Mouse (Mus musculus) heart, postnatal 14 days (tissue): Measurements from ENCODE around the gene Flad1. TPM values are rescaled to one million over a fixed set of nuclear protein-coding genes. Genes with fewer than 3 reads are reported as not detected.

Experiments used
- DNase-seq, 2 experiments: peaks; one replicate each; pipeline ENCODE4 v3.0.0; 2021 to 2022
- intact Hi-C: fragments of 180-260 bp; cut with DNase I; formaldehyde crosslinking; loops from one replicate; pipeline ENCODE4 v1.15.1; 2025
- total RNA-seq, 2 experiments: library from RNA; stranded (reverse); gene quantifications; 2 replicates each; pipeline ENCODE4 v1.2.3; 2021

Flad1 gene
- total RNA-seq, 2 experiments from 2014 or later = 44.7 to 46.1 TPM

- DNase-seq = peak in 1 of 2 experiments; percentile 32
- intact Hi-C loops = no loop called here
These were observed 24.9 kb downstream of the Flad1 start for GRCm38 (mm10) chr3:89386438-89387420.

GRCm38 (mm10) chr3:89385451-89385850, 26.2 kb downstream of the Flad1 start:
- intact Hi-C loops = no loop called here
- DNase-seq = no peak

- no peak for DNase-seq
- intact Hi-C loops = no loop called here
These were observed 27.2 kb downstream of the Flad1 start for GRCm38 (mm10) chr3:89384331-89385076.

GRCm38 (mm10) chr3:89383651-89384255, 27.9 kb downstream of the Flad1 start:
- no peak for DNase-seq
- intact Hi-C loops = no loop called here

- intact Hi-C loops = no loop called here
- DNase-seq = no peak
These were observed 28.7 kb downstream of the Flad1 start for GRCm38 (mm10) chr3:89382950-89383349.

- no peak for DNase-seq
These were observed 29.4 kb downstream of the Flad1 start for GRCm38 (mm10) chr3:89382033-89382882.

GRCm38 (mm10) chr3:89381233-89381632, 30.4 kb downstream of the Flad1 start:
- DNase-seq = no peak
- intact Hi-C loops = no loop called here

More at GRCm38 (mm10) chr3:89382033-89382882, 29.4 kb downstream of the Flad1 start:
- intact Hi-C loops = no loop called here

- DNase-seq = no peak
- intact Hi-C loops = no loop called here
These were observed 31.0 kb downstream of the Flad1 start for GRCm38 (mm10) chr3:89380711-89381110.

GRCm38 (mm10) chr3:89380291-89380690, 31.4 kb downstream of the Flad1 start:
- DNase-seq = no peak
- intact Hi-C loops = no loop called here

GRCm38 (mm10) chr3:89379388-89380131, 32.1 kb downstream of the Flad1 start:
- intact Hi-C loops = loop anchor here (5.0 kb wide), 1 partner anchor 108 kb away; no protein-coding TSS in a partner anchor
- no peak for DNase-seq

- intact Hi-C loops = loop anchor here (5.0 kb wide), 1 partner anchor 109 kb away; no protein-coding TSS in a partner anchor
- DNase-seq = peak; percentile 79 to 84
These were observed 33.1 kb downstream of the Flad1 start for GRCm38 (mm10) chr3:89378394-89379067.

- no peak for DNase-seq
- intact Hi-C loops = loop anchor here (5.0 kb wide), 1 partner anchor 109 kb away; no protein-coding TSS in a partner anchor
These were observed 33.8 kb downstream of the Flad1 start for GRCm38 (mm10) chr3:89377831-89378230.

- DNase-seq = no peak
- intact Hi-C loops = no loop called here
These were observed 38.0 kb downstream of the Flad1 start for GRCm38 (mm10) chr3:89373581-89374231.

GRCm38 (mm10) chr3:89367338-89367737, 44.3 kb downstream of the Flad1 start:
- intact Hi-C loops = no loop called here
- DNase-seq = no peak

GRCm38 (mm10) chr3:89365486-89366414, 45.9 kb downstream of the Flad1 start:
- intact Hi-C loops = no loop called here
- no peak for DNase-seq

- no peak for DNase-seq
- intact Hi-C loops = no loop called here
These were observed 46.6 kb downstream of the Flad1 start, which contains the start of gene Dcst1 for GRCm38 (mm10) chr3:89365153-89365485. Dcst1 (minus strand) TSS chr3:89365253.

- intact Hi-C loops = no loop called here
These were observed 47.0 kb downstream of the Flad1 start for GRCm38 (mm10) chr3:89364631-89365030.

More at GRCm38 (mm10) chr3:89364631-89365030, 47.0 kb downstream of the Flad1 start:
- no peak for DNase-seq
